Mouse (Mus musculus) bone marrow, adult 2 months (tissue): Measurements from ENCODE around the gene Btrc. TPM values are rescaled to one million over a fixed set of nuclear protein-coding genes. Genes with fewer than 3 reads are reported as not detected.
"Not testable (repeated sequence)": the region's sequence is repeated elsewhere in the genome, so short reads cannot be mapped to it uniquely, and the experiment has no call there.

Experiments used
- H3K27ac ChIP-seq: fragments of 200-500 bp; 2 replicates; pipeline ENCODE4 v1.5.1; 2012; ENCODE audit warnings: low read depth, mild to moderate bottlenecking, control low read depth, inconsistent platforms, low read length; ENCODE audit not compliant: control insufficient read depth, poor library complexity, insufficient read depth
- H3K4me1 ChIP-seq: fragments of 200-500 bp; 2 replicates; pipeline ENCODE4 v1.6.1; 2011; ENCODE audit warnings: low read length; ENCODE audit not compliant: control insufficient read depth, insufficient read depth
- H3K4me3 ChIP-seq: fragments of 200-500 bp; replicated peaks from 2 replicates; pipeline ENCODE3; 2011; ENCODE audit warnings: mild to moderate bottlenecking, low read depth, low read length, control low read depth; ENCODE audit not compliant: control insufficient read depth
- CTCF ChIP-seq: fragments of 200-500 bp; IDR thresholded peaks from 2 replicates; pipeline ENCODE4 v1.5.1; 2011; ENCODE audit warnings: low read length, control low read depth; ENCODE audit not compliant: control insufficient read depth, insufficient read depth
- POLR2A ChIP-seq: fragments of 200-500 bp; IDR thresholded peaks from 2 replicates; pipeline ENCODE4 v1.6.1; 2011; ENCODE audit warnings: low read depth, mild to moderate bottlenecking, control low read depth, low read length, borderline replicate concordance; ENCODE audit not compliant: control insufficient read depth
- WGBS: fragments of 180-500 bp; shearing (Covaris S2); methylation state at CpG from one replicate; pipeline ENCODE4 v1.1.7; 2018; 5-methylcytosine and 5-hydroxymethylcytosine counted together
- polyA plus RNA-seq: library from polyadenylated mRNA; stranded (reverse); fragments of >200 nt; gene quantifications from 2 replicates; pipeline ENCODE4 v1.2.4, GENCODE M21; 2011; ENCODE audit warnings: low replicate concordance; ENCODE audit not compliant: missing spikeins, insufficient read depth, insufficient read length

Gene Btrc
- polyA plus RNA-seq, 1 experiment = 41.4 TPM

DNA sequence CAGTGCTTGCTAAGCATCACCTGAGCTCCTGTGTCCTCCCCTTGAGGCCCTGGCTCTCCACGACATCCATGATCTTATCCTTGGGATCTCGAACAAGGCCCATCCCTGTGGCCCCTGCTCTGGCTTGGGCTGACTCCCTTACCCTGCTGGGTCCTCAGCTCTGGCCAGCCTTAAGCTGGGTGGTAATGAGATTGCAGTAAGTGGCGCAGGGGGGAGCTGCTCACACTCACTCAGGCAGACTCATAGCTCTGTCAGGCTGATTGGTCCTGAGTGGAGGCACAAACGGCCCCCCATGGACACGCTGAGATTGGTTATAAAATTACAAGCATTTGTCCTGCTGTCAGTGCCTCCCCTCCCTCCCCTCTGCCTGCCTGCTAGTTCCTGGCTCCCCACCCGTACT is 172.4 kb downstream of the Btrc start:
- 75% methylated on average over 6 of the region's 6 CpGs for WGBS
- Histone ChIP-seq H3K4me1 (peaks cover 3% of the 10 kb centered on the region; the same call in 1 of the 2 replicates), H3K27ac (no peak overlapping the region), H3K4me3 (no peak overlapping the region)
- no peak for TF ChIP-seq POLR2A
- TF ChIP-seq CTCF = no peak

DNA sequence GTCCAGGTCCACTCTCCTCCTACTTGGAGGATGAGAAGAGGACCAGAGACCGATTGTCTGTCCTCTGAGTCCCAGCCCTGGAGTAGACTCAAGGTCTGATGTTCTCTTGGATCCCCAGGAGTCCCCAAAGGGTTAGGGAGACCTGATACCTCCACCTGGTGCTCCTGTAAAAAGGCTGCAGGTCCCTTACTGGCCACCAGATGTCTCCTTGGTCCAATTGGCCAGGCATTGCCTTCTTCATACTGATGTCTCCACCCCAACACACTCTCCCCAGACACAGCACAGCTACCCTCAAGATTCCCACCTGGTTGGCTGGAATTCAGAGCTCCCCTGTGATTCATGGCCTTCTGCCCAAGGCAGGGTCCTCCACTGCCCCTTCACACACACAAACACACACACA is 174.0 kb downstream of the Btrc start:
- H3K27ac ChIP-seq = no peak overlapping the region
- no peak overlapping the region for H3K4me3 ChIP-seq
- 42% methylated on average over 1 of the region's 1 CpGs for WGBS
- peaks cover 6% of the 10 kb centered on the region; the same call in 1 of the 2 replicates for H3K4me1 ChIP-seq
- no peak for TF ChIP-seq POLR2A
- peak; percentile 79 for TF ChIP-seq CTCF

DNA sequence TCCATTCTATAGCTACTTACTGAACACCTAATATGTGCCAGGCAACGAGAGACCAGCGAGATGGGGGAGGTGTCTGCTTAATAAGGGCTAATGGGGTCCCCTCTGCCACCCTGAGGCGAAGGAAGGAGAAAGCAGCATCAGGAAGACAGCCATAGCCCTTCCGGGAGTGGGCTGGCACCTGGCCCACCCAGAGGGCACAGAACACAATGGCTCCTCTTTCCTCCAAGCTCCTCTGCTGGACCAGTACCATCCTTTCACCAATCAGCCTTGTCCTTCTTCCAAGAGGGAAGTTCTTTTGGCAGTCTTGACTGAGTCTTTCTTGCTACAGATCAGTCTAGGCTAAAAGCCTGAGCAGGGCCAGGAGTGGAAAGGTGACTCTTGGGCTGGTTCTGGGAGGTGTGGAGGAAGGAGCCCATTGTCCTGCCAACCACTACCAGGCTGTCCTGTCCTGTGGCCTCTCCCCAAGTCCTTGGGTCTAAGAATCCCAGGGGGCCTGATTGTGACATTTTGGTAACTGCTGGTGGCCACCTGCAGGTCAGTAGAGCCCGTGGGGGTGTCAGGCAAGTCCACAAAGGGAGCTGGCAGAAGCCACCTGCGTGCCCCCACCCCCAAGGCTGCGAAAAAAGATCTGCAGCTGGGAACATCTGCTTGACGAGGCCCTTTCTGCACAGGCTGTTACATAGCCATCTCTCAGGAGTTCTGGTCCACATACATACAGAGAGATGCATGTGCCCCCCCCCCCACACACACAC is 177.3 kb downstream of the Btrc start:
- Histone ChIP-seq H3K4me3 (no peak overlapping the region), H3K27ac (no peak overlapping the region), H3K4me1 (peaks cover 6% of the 10 kb centered on the region; the same call in 1 of the 2 replicates)
- no peak for TF ChIP-seq CTCF
- TF ChIP-seq POLR2A = no peak
- WGBS = 42% methylated on average over 8 of the region's 8 CpGs

DNA sequence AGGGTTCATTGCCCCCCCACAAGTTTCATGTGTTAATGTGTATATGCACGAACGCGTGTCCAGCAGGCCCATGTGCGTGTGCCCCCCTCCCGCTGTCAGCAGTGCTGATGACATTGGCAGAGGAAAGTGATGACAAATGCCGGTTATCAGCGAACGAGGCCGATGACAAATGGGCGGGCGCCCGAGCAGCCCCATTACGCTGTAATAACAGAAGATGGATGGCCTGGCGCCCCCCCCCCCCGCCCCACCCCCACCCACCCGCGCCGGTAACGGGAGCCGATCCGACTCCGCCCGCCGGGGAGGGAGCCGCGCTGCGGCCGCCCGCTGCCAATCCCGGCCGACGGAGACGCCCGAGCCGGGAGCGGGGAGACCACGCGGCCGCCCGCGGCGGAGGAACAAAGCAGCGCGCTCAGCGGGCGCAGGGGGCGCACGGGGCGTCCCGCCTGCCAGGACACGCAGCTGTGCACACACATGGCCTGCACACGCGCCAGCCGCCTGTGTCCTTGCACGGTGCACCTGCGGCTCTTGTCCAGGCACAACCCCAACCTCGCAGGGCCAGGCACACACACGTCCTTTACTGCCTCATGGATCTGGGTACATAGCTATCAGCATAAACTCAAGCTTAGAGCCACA is 178.0 kb downstream of the Btrc start:
- Histone ChIP-seq H3K27ac (no peak overlapping the region; the same call in 1 of the 2 replicates), H3K4me3 (peak overlapping the region; percentile 33), H3K4me1 (peaks cover 6% of the 10 kb centered on the region; the same call in 1 of the 2 replicates)
- 2% methylated on average over 57 of the region's 58 CpGs for WGBS
- TF ChIP-seq CTCF (no peak), POLR2A (no peak)

DNA sequence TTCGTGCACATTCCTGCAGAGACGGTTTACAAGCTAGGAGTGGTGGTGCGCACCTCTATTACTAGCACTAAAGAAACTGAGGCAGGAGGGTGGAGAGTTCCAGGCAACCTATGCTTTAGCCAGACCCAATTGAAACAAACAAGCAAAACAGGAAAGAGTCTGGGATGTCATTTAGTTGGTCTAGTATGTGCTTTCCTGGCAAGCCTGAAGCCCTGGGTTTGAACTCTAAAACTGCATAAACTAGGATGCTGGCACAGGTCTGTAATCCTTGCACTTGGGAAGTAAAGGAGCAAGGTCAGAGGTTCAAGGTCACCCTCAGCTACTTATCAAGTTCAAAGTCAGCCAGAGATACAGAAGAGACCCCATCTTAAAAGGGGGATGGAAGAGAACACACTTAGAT is 178.5 kb downstream of the Btrc start:
- TF ChIP-seq CTCF (no peak), POLR2A (no peak)
- WGBS = 46% methylated on average over 3 of the region's 3 CpGs
- Histone ChIP-seq H3K27ac (no peak overlapping the region), H3K4me1 (peaks cover 6% of the 10 kb centered on the region; the same call in 1 of the 2 replicates), H3K4me3 (no peak overlapping the region)

DNA sequence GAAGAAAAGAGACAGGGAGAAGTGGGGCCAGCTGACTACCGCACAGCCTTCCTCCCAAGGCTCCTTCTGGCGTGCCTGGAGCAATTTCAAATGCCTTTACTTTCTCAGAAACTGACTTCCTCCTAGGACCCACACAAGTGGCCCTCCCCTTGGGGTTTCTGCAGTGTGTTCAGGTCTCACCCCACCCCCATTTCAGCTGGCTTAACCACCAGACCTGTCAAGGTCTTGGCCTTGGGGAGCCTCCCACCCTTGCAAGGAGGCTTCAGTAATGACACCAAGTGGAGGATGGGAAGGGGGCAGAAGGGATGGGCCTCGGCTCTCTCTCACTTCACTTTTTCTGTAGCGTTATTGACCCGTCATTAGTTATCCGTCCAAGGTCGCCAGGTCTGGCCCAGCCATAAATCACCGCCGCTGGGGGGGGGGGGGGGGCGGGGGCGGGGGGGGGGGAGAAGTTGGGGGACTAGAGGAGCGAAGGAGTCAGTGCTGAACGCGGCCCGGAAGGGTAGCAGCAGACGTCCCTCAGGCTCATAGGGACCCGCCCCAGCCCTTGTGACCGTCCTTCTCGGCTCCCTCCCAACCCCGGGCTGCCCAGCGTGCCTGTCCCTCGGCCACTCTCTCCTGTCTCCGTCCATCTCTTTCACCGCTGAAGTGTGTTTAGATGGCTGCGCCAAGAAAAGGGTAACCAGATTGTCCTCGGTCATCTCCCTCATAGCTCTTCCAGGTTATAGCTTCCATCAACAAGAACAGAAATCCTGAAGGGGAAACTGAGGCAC is 180.8 kb downstream of the Btrc start:
- Histone ChIP-seq H3K4me1 (peaks cover 4% of the 10 kb centered on the region; the same call in 1 of the 2 replicates), H3K27ac (no peak overlapping the region), H3K4me3 (peak overlapping the region; percentile 43)
- 2% methylated on average over 22 of the region's 26 CpGs for WGBS
- TF ChIP-seq CTCF = no peak
- TF ChIP-seq POLR2A = no peak

DNA sequence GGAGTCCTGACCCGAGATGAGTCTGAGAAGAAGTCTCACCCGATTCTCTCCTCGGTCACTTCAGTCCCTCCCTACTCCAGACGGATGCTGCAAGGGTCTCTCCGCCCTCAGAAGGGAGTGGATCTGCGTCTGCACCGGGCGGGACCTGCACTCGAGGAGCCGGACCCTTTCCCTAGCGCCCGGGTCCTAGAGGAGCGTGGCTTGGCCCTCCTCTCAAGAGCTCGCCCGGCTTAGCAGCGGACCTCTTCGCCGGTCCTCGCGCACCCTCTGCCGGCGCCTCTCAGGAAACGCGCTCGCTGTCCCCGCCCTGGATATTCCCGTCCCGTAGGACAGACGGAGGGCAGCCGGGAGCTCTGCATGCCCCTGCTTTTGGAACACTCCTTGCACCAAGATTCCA is 181.4 kb downstream of the Btrc start:
- peaks cover 4% of the 10 kb centered on the region; the same call in 1 of the 2 replicates for H3K4me1 ChIP-seq
- TF ChIP-seq POLR2A (no peak), CTCF (peak; percentile 81)
- peak overlapping the region; percentile 43 for H3K4me3 ChIP-seq
- no peak overlapping the region for H3K27ac ChIP-seq
- WGBS = under 1% methylated on average over 30 of the region's 30 CpGs

DNA sequence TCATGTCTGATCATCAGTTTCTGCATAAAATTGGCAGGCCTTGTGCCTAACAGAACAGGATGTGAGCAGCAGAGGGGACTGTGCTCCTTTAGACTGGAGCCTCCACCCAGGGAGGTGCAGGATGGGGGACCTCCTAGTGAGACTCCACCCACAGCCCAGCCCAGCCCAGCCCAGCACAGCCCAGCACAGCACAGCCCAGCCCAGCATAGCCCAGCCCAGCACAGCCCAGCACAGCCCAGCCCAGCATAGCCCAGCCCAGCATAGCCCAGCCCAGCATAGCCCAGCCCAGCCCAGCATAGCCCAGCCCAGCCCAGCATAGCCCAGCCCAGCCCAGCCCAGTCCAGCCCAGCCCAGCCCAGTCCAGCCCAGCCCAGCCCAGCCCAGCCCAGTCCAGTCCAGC is 184.7 kb downstream of the Btrc start:
- not testable (repeated sequence) for H3K4me3 ChIP-seq, H3K27ac ChIP-seq, H3K4me1 ChIP-seq
